Mouse (Mus musculus): ENCODE data around the gene Dnajb11. TPM values are rescaled to one million over a fixed set of nuclear protein-coding genes. Genes with fewer than 3 reads are reported as not detected.

The Dnajb11 gene
- total RNA-seq, 2 experiments from 2014 or later = 61.1 to 62.5 TPM

DNA sequence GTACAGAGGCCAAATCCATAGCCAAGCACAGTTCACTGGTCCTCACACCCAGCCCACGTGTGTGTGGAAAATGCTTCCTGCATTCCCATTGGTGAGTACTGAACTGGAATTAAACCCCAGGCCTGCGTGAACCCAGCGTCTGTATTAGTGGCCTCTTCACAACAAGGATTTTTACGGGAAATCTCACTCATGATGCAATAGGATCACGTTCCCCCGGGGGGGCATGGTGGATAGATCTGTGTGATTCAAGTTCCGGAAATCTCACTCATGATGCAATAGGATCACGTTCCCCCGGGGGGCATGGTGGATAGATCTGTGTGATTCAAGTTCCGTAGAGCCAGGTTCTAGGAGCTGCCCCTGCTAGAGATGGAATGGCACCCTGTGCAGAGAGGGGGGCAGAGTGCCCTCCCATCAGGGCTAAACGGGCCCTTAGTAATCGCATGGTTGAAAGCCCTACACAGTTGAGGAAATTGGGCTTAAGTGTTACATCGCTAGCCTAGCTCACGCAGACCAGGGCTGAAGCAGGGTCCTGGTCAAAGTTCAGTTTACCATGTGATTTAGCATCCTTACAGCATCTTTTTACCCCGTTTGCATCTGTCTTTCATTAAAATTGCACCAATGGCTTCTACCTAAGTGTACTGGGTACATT, 61.1 kb downstream of the Dnajb11 start:
- DNase-seq (ENCODE audit: low spot score in 2 of 2) = no peak
- no peak for TF ChIP-seq CTCF (conservative IDR thresholded peaks at IDR 0.05)
- H3K27ac ChIP-seq = no peak overlapping the region
- H3K4me3 ChIP-seq = no peak overlapping the region

DNA sequence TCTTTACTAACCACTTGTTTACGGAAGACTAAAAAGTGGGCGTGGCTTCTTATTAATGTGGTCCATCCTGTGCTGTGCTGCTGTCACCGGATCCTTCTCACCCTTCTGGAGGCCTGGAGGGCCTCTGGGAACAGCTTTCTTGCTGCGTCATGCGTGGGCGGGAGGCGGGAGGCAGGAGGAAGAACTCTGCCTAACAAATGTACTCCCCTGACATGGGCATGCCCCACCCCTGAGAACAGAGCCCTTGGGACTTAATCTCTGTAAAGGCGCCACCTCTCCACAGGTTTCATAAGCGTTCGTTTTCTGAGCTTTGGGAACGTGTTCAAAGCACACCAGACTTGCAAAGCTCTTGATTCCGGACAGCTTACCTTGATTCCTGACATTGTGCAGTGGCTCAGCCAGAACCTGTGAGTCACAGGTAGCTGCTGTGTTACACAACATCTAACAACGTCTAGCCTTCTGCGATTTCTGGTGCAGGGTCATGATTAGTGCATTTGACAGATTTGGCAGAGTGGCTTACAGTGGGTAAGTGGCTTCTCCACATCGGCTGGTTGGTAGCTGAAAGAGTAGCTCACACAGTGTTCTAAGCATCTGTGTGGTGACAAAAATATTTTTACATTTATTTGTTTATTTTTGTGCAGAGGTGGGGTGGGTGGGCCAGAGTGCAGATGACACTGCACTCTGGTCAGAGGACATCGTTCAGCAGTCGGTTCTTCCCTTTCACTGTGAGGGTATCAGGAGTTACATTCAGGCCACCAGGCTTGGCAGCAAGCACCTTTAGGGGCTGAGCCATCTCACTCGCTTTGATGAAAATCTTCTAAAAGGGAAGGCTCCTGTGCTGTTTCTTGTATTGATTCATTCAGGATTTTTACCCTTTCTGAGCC, 62.6 kb downstream of the Dnajb11 start:
- no peak for DNase-seq (ENCODE audit: low spot score in 2 of 2)
- Histone ChIP-seq H3K4me3 (no peak overlapping the region), H3K27ac (no peak overlapping the region)
- no peak for TF ChIP-seq CTCF (conservative IDR thresholded peaks at IDR 0.05)

DNA sequence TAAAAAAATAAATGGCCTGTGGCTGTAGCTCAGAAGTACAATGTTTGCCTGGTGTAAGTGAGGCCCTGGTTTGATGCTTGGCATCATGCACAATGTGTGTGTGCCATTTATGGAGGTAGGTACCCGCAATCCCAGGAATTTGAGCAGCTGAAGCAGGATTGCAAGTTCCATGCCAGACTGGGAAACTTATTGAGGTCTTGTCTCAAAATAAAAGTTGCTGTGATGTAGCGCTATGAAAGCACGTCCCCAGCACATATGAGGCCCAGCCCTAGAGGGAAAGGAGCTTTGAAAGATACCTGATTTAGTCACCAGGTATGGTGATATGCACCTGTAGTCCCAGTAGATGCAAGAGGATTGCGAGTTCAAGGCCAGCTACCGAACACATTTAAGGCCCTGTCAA, 64.1 kb downstream of the Dnajb11 start:
- no peak overlapping the region for H3K27ac ChIP-seq
- DNase-seq (ENCODE audit: low spot score in 2 of 2) = no peak
- no peak for TF ChIP-seq CTCF (conservative IDR thresholded peaks at IDR 0.05)
- no peak overlapping the region for H3K4me3 ChIP-seq

DNA sequence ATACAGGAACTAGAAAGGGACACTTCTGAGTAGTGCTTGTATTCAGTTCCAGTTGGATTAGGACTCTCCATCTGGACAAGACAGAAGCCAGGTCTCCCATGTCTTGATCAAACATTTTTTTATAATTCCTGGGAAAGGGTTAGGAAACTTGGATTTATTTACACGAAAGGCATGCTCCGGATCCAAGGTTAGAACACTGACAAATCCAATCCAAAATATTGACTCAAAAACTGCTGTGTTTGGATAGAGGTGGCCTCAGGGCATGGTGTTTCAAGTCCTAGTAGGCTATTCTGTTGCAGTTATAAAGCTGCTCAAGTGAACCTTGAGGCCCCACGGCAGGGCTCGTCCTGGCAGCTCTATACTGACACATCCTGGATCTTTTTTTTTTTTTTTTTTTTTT, 64.8 kb downstream of the Dnajb11 start:
- no peak for TF ChIP-seq CTCF (conservative IDR thresholded peaks at IDR 0.05)
- Histone ChIP-seq H3K27ac (no peak overlapping the region), H3K4me3 (no peak overlapping the region)
- DNase-seq (ENCODE audit: low spot score in 2 of 2) = no peak

Other genes starting within 250 kb of the Dnajb11 start
- gene Dgkg, start 200.6 kb upstream of the Dnajb11 start, total RNA-seq (2021) = 100 to 1,000 TPM; 199 to 231 TPM
- not detected for gene Crygs, start 46.3 kb upstream of the Dnajb11 start, total RNA-seq (2021)
- 10 to 100 TPM; 13.6 to 15.9 TPM for gene Tbccd1, start 176 bp upstream of the Dnajb11 start, total RNA-seq (2021)
- not detected for gene Ahsg, start 33.4 kb downstream of the Dnajb11 start, total RNA-seq (2021)
- gene Fetub, start 60.5 kb downstream of the Dnajb11 start, total RNA-seq (2021) = under 1 TPM; 0.49 to 0.54 TPM
- gene Hrg, start 93.2 kb downstream of the Dnajb11 start, total RNA-seq (2021) = not detected
- gene Kng2, start 171.6 kb downstream of the Dnajb11 start, total RNA-seq (2021) = not detected
- gene Kng1, start 200.0 kb downstream of the Dnajb11 start, total RNA-seq (2021) = not detected
- 100 to 1,000 TPM; 923 to 956 TPM for gene Eif4a2, start 249.6 kb downstream of the Dnajb11 start, total RNA-seq (2021)

Measured in layer of hippocampus, adult 2 months (tissue).